Mouse (Mus musculus): ENCODE data around the gene Nat9.

The Nat9 gene

DNA sequence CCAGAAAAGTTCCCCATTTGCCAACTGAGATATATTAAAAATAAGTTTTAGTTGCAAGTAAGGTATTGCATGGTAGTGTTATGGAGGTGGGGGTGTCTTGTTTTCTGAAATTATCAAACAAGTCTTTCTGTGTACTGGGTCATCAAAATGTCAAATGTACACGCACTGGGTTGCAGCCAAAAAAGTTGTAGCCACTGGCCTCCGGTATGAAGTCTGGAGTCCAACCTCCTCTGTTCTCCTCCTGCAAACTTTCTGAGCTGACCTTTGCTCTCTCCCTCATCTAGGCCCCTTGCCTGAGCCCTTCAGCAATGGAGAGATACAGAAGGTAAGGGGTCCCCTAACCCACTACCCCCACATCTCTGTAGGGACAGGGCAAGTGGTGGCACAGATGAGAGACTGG is 8.9 kb downstream of the Nat9 start:
- DNase-seq (ENCODE audit: low read depth, low spot score) = no peak

DNA sequence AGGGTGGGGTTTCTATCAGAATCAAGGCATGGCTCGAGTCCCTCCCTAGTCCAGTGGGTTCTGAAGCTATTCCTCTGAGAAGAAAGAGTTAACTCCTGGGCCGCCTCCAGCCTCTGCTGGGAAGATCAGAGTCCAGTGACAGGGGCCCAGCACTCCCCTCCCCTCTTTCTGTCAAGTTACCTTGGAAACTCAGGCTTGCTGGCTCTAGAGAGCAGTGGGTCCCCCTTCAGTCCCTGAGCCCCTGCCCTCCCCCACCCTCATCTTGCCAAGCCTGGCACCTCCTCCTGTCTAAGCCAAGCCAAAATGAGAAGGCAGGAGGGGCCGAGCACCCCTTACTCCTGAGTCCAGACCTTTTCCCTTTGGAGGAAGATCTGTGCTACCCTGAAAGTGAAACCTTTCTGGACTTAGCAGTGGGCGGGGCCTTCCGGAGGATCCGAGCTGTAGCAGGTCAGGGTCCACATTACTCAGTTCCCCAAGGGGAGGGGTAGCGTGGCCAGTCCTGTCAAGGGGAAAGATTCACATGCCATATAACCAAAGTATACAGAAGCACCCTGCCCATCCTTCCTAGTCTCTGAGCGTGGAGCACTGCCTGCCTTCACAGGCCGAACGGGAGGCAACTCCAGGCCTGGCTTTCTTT is 10.0 kb downstream of the Nat9 start:
- DNase-seq (ENCODE audit: low read depth, low spot score) = no peak

DNA sequence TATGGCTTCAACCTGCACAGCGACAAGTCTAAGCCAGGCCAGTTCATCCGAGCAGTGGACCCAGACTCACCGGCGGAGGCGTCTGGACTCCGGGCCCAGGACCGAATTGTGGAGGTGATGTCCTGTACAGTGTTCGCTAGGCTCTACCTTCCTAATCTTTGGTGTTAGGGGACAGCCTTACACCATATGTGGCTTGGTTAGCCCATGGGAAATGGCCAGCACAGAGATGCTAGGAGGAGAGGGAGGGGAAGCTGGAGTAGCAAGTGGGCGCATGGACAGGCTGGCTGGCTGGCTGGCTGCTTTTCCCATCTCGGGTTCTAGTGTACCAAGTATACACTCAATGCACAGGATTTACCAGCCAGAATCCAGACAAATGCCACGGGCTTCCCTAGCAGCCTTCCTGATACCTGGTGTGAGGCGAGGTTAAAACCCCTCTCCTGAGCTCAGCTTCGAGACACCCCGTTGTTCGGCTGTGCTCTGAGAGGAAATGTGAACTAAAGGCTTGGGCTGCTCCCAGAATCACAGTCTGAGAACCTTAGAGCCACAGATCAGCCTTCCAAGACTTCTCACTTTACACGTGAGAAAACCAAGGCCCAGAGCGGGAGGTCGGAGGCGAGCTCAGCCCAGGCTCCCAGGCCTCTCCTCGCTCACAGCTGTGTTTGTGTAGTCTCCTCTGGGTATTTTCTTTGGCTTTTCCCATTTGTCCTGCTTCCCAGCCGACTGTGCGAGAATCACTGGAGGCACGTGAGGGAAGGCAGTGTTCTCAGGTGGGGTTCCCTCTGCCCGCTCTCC is 11.1 kb downstream of the Nat9 start:
- DNase-seq (ENCODE audit: low read depth, low spot score) = no peak

DNA sequence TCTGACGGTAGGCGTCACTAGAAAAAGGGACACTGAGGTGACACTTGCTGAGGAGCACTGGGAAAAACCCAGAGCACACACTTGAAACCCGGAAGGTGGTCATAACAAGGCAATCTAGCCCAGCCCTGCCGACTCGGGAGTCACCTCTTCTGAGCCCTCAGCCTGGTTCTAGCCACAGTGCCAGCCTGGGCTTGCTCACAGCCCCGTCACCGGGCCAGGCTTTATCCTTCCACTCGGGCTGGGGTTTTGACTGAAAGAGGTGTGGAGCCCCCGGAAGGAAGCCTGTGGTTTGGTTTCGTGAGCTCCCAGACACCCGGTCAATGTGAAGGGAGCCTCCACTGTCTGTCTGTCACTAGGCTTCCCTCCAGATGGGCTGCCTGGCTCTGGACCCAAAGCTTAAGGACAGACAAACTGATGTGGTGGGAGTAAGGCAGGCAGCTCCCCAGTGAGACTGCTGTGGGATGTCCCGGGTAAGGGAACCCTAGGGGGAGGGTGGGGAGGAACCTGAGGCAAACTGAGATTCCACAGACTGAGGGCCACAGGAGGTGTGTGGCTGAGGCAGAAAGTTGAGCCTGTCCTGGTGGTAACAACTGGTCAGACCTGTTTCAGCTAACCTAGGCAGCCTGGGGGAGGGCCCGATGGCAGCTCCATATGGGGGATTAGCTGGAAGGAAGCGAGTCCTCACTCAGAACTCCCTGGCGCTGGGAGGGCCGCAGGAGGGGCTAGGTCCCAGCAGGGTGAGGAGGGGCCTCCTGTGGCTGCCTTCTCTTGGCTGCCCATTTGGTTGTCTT is 13.9 kb downstream of the Nat9 start:
- DNase-seq (ENCODE audit: low read depth, low spot score) = no peak

GRCm38 (mm10) chr11:115172825-115173287 is 14.8 kb downstream of the Nat9 start:
- peak; percentile 45 for DNase-seq (ENCODE audit: low read depth, low spot score)

DNA sequence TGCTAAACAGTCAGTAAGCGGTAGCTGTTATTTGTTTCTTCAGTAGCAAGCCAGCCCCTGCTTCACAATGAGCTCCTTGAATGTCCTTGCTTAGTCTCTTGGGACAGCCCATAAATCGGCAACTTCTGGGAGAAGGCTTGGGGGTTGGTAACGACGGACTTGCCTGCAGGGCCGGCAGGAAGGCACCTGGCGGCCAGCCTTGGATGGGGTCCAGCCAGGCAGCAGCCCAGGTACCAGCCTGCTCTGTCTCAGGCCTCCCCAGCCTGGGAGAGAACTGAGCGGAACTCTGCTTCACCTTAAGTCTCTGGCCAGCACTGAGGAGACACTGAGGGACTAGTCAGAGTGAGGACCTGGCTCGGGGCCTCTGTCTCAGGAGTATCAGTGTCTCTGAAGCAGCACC is 16.5 kb downstream of the Nat9 start:
- no peak for DNase-seq (ENCODE audit: low read depth, low spot score)

DNA sequence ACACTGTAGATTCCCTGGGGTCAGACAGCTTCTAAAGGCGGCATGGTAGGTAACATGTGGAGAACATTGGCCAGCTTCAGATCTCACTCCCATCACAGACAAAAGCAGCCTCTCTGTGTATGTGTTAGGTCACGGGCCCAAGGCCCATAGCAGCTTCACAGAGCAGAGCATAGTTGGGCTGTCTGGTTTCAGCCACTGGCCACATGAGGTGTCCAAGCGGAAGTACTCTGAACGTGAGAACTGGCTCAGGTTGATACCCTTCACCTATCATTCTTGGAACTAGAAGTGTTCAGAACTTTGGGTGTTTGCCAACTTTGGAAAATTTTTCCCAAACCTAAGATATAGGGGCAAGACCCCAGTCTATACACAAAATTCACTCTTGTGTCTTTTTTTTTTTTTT is 18.2 kb downstream of the Nat9 start:
- DNase-seq (ENCODE audit: low read depth, low spot score) = no peak

GRCm38 (mm10) chr11:115167631-115168249 is 19.9 kb downstream of the Nat9 start:
- no peak for DNase-seq (ENCODE audit: low read depth, low spot score)

- DNase-seq (ENCODE audit: low read depth, low spot score) = no peak
Observed at GRCm38 (mm10) chr11:115166776-115167175, 20.9 kb downstream of the Nat9 start.

DNA sequence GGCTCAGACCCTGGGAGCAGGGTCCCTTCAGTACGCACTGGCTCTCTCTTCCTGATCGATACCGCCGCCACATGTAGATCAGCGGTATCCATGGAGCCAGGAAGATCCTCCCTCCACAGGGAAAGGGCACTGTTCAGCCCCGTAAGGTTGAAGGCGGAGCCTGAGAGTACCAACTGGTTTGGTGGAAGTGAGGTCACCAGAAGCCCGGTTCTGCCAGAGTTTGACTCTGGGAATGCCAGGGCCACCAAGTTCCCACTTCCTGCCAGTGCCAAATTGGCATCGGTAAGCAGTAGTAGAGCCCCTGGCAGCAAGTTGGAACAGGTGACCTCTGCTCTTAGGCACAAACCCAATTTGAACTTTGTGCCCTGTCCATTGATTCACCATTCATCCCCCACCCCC is 22.7 kb downstream of the Nat9 start:
- peak; percentile 40 for DNase-seq (ENCODE audit: low read depth, low spot score)

DNA sequence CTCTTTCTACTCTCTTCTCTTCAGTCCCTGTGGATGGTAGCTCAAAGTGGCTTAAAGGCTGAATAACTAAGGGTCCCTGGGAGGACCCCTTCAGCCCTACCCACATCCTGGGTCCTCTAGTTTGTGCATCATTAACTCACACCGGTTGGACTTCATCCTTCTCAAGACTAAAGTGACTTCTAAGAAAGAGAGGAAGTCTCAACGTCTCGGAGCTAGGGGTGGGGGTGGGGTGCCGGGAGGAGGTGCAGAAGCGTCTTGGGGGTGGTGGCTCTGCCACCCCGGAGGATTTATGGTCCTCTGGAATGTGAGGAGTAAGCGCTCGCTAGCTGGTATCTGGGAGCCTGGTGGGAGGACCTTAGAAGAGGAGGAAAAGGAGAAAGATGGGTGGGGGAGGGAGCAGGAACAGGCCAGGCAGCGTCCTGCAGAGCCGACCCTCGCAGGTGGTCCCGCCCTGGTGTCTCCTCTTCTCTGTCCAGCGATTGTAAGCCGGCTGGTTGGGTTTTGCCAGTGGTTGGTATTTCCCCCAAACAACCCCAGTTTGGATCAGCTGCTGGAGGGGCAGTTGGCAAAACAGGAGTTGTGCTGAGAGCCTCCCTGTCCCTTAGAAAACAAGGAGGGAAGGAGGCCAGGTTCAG is 23.2 kb downstream of the Nat9 start:
- peak; percentile 74 for DNase-seq (ENCODE audit: low read depth, low spot score)

DNA sequence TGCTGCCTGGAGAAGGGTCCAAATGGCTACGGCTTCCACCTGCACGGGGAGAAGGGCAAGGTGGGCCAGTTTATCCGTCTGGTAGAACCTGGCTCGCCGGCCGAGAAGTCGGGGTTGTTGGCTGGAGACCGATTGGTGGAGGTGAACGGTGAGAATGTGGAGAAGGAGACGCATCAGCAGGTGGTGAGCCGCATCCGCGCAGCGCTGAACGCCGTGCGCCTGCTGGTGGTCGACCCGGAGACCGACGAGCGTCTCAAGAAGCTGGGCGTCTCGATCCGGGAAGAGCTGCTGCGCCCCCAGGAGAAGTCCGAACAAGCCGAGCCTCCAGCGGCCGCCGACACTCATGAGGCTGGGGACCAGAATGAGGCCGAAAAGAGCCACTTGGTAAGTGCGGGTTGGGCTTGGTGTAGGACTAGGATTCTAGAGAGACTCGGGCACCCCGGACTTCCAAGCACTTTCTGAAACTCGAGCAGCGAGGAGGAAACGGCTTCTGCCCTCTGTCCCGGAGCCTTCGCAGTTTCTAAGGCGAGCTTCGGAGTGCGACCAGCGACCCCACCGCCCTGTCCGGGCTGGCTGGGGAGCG is 24.0 kb downstream of the Nat9 start:
- DNase-seq (ENCODE audit: low read depth, low spot score) = peak; percentile 66

DNA sequence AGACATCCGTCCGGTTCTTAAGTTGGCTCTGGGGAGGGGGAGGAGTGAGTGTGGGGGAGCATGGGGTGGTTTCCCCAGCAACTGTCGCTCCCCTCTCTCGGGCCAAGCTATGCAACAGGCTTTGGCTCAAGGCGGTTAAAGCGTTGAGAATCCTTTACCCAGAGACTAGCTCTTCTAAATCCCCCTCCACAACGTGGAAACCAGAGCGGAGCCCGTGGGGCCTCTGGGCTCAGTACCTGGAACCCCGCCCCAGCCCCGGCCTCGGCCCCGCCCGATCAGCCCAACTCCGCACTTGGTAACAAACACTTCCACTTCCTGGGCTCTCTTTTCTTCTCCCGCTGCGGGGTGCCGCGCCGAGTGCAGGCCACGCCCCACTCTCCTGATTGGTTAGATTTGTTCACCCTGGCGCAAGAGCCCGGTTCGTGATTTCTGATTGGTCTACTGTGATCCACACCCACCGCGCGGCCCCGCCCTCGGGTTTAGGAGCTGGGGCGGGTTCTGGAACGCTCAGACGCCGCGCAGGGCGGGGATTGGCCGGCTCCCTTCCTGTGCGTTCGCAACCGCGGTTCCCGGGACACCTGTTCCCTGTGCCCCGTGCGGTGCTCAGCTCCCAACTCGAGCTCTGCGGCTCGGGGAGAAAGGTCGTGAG is 24.7 kb downstream of the Nat9 start, which contains the start of gene Slc9a3r1:
TSS of gene Slc9a3r1 (plus strand) at position 510 of the 649 bp plus-strand sequence.
- peak; percentile 98 for DNase-seq (ENCODE audit: low read depth, low spot score)

DNA sequence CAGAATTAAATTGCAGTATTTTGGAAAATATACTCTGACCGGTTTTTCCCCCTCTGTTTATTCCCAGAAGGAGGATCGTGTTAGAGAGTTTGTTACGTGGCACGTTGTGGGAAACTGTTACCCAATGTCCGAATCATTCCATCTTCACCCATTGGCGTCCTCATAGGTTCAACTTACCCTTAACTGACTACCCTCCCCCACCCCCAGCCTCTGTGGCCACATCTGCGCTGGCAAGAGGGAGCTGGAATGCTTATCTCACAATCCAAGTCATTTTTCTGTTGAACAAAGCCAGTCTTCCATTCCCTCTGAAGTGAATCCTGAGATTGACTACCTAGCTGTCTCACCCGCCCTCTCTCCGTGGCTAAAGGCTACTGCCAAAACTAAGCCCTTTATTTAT is 25.5 kb downstream of the Nat9 start:
- DNase-seq (ENCODE audit: low read depth, low spot score) = no peak

DNA sequence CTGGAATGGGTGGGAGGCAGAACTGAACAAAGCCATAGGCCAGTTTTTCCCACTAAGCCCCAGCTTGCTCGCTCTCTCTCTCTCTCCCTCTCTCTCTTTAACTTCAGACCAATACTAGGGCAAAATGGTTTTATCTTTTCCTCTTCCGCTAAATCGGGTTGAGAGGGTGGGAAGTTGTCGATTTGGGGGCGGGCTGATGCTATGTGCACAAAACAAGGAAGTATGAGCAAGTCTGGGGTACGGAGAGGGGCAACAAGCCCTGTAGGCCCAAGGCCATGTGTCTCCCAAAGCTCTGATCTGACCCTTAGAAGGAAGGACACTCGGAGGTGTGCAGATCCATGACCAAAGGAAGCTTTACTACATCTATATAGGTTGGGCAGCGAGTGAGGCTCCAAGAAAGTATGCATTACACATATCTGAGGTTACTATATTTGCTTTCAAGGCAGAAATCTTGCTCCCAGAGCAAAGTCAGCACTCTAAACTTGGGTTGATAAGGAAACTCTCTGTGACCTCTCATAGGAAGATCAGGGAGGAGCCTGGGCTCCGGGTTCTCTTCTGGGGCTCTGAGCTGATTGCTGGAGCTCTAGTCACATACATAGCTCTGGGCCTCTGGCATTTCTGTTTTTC is 26.0 kb downstream of the Nat9 start:
- DNase-seq (ENCODE audit: low read depth, low spot score) = no peak

DNA sequence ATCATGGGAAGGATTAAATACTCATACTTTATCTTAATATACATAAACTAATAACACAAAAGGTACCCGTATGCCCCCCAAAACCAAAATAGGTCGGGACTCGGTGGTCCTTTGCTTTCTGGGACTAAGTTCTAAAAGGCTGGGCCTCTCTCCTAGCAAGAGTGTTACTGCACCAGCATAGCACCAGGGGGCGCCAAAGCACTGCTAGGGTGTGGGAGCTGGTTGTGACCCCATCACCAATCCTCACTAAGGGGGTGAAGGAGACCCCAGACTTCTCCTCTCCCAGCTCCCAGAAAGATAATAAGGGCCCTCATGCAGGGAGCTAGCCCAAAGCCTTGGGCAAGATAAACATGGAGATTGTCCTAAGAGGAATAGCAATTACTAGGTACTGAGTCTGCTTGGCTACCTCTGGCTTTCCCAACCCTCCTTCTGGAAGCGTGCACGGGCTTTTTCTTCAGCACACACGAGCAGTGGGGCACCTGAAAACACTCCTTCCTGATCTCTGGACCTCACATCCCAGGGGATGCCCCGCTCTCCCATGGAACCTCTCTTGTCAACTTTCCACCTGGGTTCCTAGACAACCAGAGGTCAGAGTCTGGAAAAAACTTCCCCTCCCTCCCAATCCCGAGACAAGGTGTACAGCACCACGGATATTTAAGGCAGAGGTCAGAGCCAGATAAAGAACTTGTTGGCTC is 26.6 kb downstream of the Nat9 start:
- DNase-seq (ENCODE audit: low read depth, low spot score) = peak; percentile 76

- DNase-seq (ENCODE audit: low read depth, low spot score) = peak; percentile 59
Observed at GRCm38 (mm10) chr11:115160016-115160797, 27.5 kb downstream of the Nat9 start.

DNA sequence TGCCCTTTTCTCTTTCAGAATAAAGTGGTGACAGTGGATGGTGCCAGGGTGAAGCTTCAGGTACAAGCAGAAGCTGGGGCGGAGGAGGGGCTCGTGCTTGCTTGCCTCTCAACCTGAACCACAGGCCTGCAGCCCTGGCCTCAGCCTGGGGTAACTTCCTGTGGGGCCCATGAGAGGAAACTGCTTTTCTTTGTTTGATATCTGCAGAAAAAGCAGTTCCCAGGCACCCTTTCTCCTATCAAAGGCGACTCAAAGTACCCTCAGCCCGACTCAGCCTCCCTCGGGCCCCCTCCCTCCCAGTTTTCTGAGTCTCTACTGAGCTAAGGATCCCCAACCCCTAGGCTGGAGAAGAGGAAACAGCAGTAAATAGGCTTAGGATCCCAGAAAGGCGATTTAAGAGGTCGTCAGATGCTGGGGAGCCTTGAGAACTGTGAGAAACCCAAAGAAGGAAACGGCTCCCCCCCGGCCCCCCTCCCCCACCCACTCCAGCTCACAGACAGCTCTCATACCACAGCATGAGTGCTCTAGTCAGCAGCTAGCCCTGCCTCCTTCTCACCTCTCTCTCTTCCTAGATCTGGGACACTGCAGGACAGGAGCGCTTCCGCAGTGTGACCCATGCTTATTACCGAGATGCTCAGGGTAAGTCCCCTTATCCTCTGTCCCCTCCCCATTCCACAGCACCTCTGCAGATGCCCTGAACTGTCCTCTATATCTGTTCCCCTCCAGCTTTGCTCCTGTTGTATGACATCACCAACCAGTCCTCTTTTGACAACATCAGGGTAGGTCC is 29.5 kb downstream of the Nat9 start:
- DNase-seq (ENCODE audit: low read depth, low spot score) = no peak

Data from mesoderm, embryonic 11.5 days (tissue).